Mouse (Mus musculus) bone marrow, adult 2 months (tissue): ENCODE measurements around the gene Arhgap10.

Experiments used
- CTCF ChIP-seq: fragments of 200-500 bp; IDR thresholded peaks from 2 replicates; pipeline ENCODE4 v1.5.1; 2011; ENCODE audit warnings: low read length, control low read depth; ENCODE audit not compliant: control insufficient read depth, insufficient read depth
- POLR2A ChIP-seq: fragments of 200-500 bp; IDR thresholded peaks from 2 replicates; pipeline ENCODE4 v1.6.1; 2011; ENCODE audit warnings: low read depth, mild to moderate bottlenecking, control low read depth, low read length, borderline replicate concordance; ENCODE audit not compliant: control insufficient read depth

- TF ChIP-seq CTCF (no peak), POLR2A (no peak)
Measured at GRCm38 (mm10) chr8:77411262-77411661, 106.5 kb downstream of the Arhgap10 start.
